Mouse (Mus musculus) CH12.LX (cell line): ENCODE results near the gene Wwc2. TPM values are rescaled to one million over a fixed set of nuclear protein-coding genes. Genes with fewer than 3 reads are reported as not detected.

Source experiments
- DNase-seq: peaks from one replicate; pipeline ENCODE4 v3.0.0-alpha.2; 2013; ENCODE audit errors: extremely low read depth
- H3K27ac ChIP-seq: 2 replicates; pipeline ENCODE4 v1.5.1; 2012; ENCODE audit warnings: low read depth, mild to moderate bottlenecking, control low read depth, moderate library complexity; ENCODE audit not compliant: insufficient read depth
- H3K27me3 ChIP-seq: replicated peaks from 2 replicates; pipeline ENCODE3; 2012; ENCODE audit warnings: inconsistent platforms
- H3K36me3 ChIP-seq, 2 experiments: replicated peaks in 1 of 2; 2 replicates each; pipeline versions ENCODE3 to v1.6.1; 2012; ENCODE audit warnings: inconsistent platforms in 1 of 2, low read length in 1 of 2, mild to moderate bottlenecking in 1 of 2, mixed read lengths in 1 of 2, moderate library complexity in 1 of 2; ENCODE audit not compliant: control insufficient read depth in 1 of 2, insufficient read depth in 1 of 2
- H3K4me1 ChIP-seq, 2 experiments: 2 replicates each; pipeline ENCODE4 v1.6.1; 2012; ENCODE audit warnings: inconsistent platforms in 1 of 2, moderate library complexity in 1 of 2; ENCODE audit not compliant: insufficient read depth in 2 of 2, control insufficient read depth in 1 of 2
- H3K4me2 ChIP-seq: 2 replicates; pipeline ENCODE4 v1.6.1; 2012; ENCODE audit warnings: low read depth, mild to moderate bottlenecking, control low read depth; ENCODE audit not compliant: poor library complexity, insufficient read depth, severe bottlenecking
- H3K4me3 ChIP-seq, 3 experiments: fragments of 150-350 bp in 1 of 3; sonication (generic) in 1 of 3; replicated peaks in 1 of 3; 2 replicates each; pipeline versions ENCODE3 to v1.5.1; 2011 to 2012; ENCODE audit warnings: low read depth in 2 of 3, low read length in 2 of 3, mild to moderate bottlenecking in 2 of 3, moderate library complexity in 2 of 3, control low read depth in 1 of 3, improper control_type of control experiment in 1 of 3, inconsistent platforms in 1 of 3, mixed read lengths in 1 of 3; ENCODE audit not compliant: poor library complexity in 1 of 3
- H3K79me2 ChIP-seq: replicated peaks from 2 replicates; pipeline ENCODE4 v1.6.1; 2012; ENCODE audit warnings: mild to moderate bottlenecking, moderate library complexity; ENCODE audit not compliant: control insufficient read depth, poor library complexity, insufficient read depth, severe bottlenecking; ENCODE audit errors: extremely low read depth
- H3K9ac ChIP-seq: 2 replicates; pipeline ENCODE4 v1.6.1; 2012; ENCODE audit warnings: low read depth, mild to moderate bottlenecking, control low read depth, moderate library complexity; ENCODE audit not compliant: insufficient read depth
- H3K9me3 ChIP-seq: replicated peaks from 2 replicates; pipeline ENCODE3; 2012; ENCODE audit warnings: low read length, inconsistent platforms, mixed read lengths
- CHD2 ChIP-seq: IDR thresholded peaks from 2 replicates; pipeline ENCODE4 v1.6.1; 2011; ENCODE audit warnings: low read length, improper control_type of control experiment
- CTCF ChIP-seq, 2 experiments: IDR thresholded peaks in 1 of 2; conservative IDR thresholded peaks in 1 of 2; 2 replicates each; pipeline ENCODE4 v1.5.1; 2011 to 2012; ENCODE audit warnings: low read depth in 2 of 2, low read length in 2 of 2, improper control_type of control experiment in 1 of 2, inconsistent platforms in 1 of 2, mild to moderate bottlenecking in 1 of 2, moderate library complexity in 1 of 2
- E2F4 ChIP-seq: IDR thresholded peaks from 2 replicates; pipeline ENCODE4 v1.6.1; 2011; ENCODE audit warnings: low read depth, low read length, improper control_type of control experiment; ENCODE audit not compliant: insufficient replicate concordance
- ELF1 ChIP-seq: IDR thresholded peaks from 2 replicates; pipeline ENCODE4 v1.6.1; 2014; ENCODE audit warnings: low read depth, mild to moderate bottlenecking, inconsistent platforms, low read length, improper control_type of control experiment
- EP300 ChIP-seq: IDR thresholded peaks from 2 replicates; pipeline ENCODE4 v1.6.1; 2011; ENCODE audit warnings: low read length, improper control_type of control experiment
- ETS1 ChIP-seq: conservative IDR thresholded peaks from 2 replicates; pipeline ENCODE4 v1.6.1; 2012; ENCODE audit warnings: low read depth, mild to moderate bottlenecking, inconsistent platforms, low read length, improper control_type of control experiment, moderate library complexity
- HCFC1 ChIP-seq: IDR thresholded peaks from 2 replicates; pipeline ENCODE4 v1.6.1; 2012; ENCODE audit warnings: low read depth, mild to moderate bottlenecking, inconsistent platforms, low read length, improper control_type of control experiment
- IRF4 ChIP-seq: IDR thresholded peaks from 2 replicates; pipeline ENCODE4 v1.6.1; 2014; ENCODE audit warnings: low read depth, mild to moderate bottlenecking, inconsistent platforms, low read length, improper control_type of control experiment
- JUN ChIP-seq: IDR thresholded peaks from 2 replicates; pipeline ENCODE4 v1.6.1; 2011; ENCODE audit warnings: low read depth, mild to moderate bottlenecking, low read length, improper control_type of control experiment, moderate library complexity; ENCODE audit not compliant: insufficient read depth
- JUND ChIP-seq: conservative IDR thresholded peaks from 2 replicates; pipeline ENCODE4 v1.6.1; 2011; ENCODE audit warnings: low read depth, low read length, improper control_type of control experiment
- MAX ChIP-seq: IDR thresholded peaks from 2 replicates; pipeline ENCODE4 v1.6.1; 2011; ENCODE audit warnings: low read length, improper control_type of control experiment
- MYC ChIP-seq: IDR thresholded peaks from 2 replicates; pipeline ENCODE4 v1.6.1; 2011; ENCODE audit warnings: low read depth, mild to moderate bottlenecking, improper control_type of control experiment, low read length
- NELFE ChIP-seq: IDR thresholded peaks from 2 replicates; pipeline ENCODE4 v1.6.1; 2011; ENCODE audit warnings: low read depth, low read length, improper control_type of control experiment
- PAX5 ChIP-seq: IDR thresholded peaks from 2 replicates; pipeline ENCODE4 v1.6.1; 2012; ENCODE audit warnings: low read length, inconsistent platforms, mixed read lengths
- POLR2A ChIP-seq: IDR thresholded peaks from 2 replicates; pipeline ENCODE4 v1.6.1; 2011; ENCODE audit warnings: low read depth, mild to moderate bottlenecking, improper control_type of control experiment, low read length
- POLR2AphosphoS2 ChIP-seq: IDR thresholded peaks from 2 replicates; pipeline ENCODE4 v1.6.1; 2011; ENCODE audit warnings: low read depth, low read length, improper control_type of control experiment
- RAD21 ChIP-seq: IDR thresholded peaks from 2 replicates; pipeline ENCODE4 v1.6.1; 2011; ENCODE audit warnings: low read depth, mild to moderate bottlenecking, low read length, improper control_type of control experiment, moderate library complexity
- RCOR1 ChIP-seq: conservative IDR thresholded peaks from 2 replicates; pipeline ENCODE4 v1.6.1; 2012; ENCODE audit warnings: low read depth, mild to moderate bottlenecking, inconsistent platforms, low read length, improper control_type of control experiment
- SIN3A ChIP-seq: IDR thresholded peaks from 2 replicates; pipeline ENCODE4 v1.6.1; 2012; ENCODE audit warnings: low read length, improper control_type of control experiment, inconsistent platforms
- SMC3 ChIP-seq: IDR thresholded peaks from 2 replicates; pipeline ENCODE4 v1.6.1; 2011; ENCODE audit warnings: low read depth, low read length, improper control_type of control experiment
- TBP ChIP-seq: conservative IDR thresholded peaks from 2 replicates; pipeline ENCODE4 v1.6.1; 2011; ENCODE audit warnings: low read depth, low read length, improper control_type of control experiment
- TCF12 ChIP-seq: IDR thresholded peaks from 2 replicates; pipeline ENCODE4 v1.6.1; 2014; ENCODE audit warnings: low read depth, mild to moderate bottlenecking, inconsistent platforms, low read length, improper control_type of control experiment
- USF1 ChIP-seq: IDR thresholded peaks from 2 replicates; pipeline ENCODE4 v1.6.1; 2014; ENCODE audit warnings: low read depth, mild to moderate bottlenecking, inconsistent platforms, low read length, improper control_type of control experiment
- USF2 ChIP-seq: conservative IDR thresholded peaks from 2 replicates; pipeline ENCODE4 v1.6.1; 2011; ENCODE audit warnings: low read depth, low read length, improper control_type of control experiment
- ZC3H11A ChIP-seq: IDR thresholded peaks from 2 replicates; pipeline ENCODE4 v1.6.1; 2012; ENCODE audit warnings: low read depth, mild to moderate bottlenecking, inconsistent platforms, low read length, improper control_type of control experiment
- ZNF384 ChIP-seq: IDR thresholded peaks from 2 replicates; pipeline ENCODE4 v1.6.1; 2012; ENCODE audit warnings: low read depth, low read length, improper control_type of control experiment, inconsistent platforms
- dilution Hi-C: fragments of 300-500 bp; cut with MboI; formaldehyde crosslinking; loops from 2 replicates; pipeline ENCODE4 v1.14.3; 2020; ENCODE audit warnings: low sequenced_read_pairs; ENCODE audit not compliant: extremely low pct_unique_long_range_greater_than_20kb, extremely low pct_ligation_motif_present
- in situ Hi-C: fragments of 300-500 bp; cut with MboI; formaldehyde crosslinking; loops from 3 replicates; pipeline ENCODE4 v1.14.3; 2019; ENCODE audit warnings: low sequenced_read_pairs, low pct_ligation_motif_present, low pct_unique_long_range_greater_than_20kb, mixed read lengths
- polyA plus RNA-seq: library from polyadenylated mRNA; unstranded; fragments of >175 nt; gene quantifications from 2 replicates; pipeline ENCODE4 v1.2.1, GENCODE M21; 2012; ENCODE audit warnings: low read depth; ENCODE audit not compliant: insufficient read length
- total RNA-seq, 2 experiments: library from RNA; depleted of rRNA; stranded (reverse); fragments of 300-350 nt in 1 of 2; fragments of >200 nt in 1 of 2; gene quantifications; 2 replicates each; pipeline ENCODE4 v1.2.3; 2012 to 2014

Wwc2 gene
- total and polyA plus RNA-seq, 3 experiments = 0.04 to 1.1 (median 0.32) TPM

DNA sequence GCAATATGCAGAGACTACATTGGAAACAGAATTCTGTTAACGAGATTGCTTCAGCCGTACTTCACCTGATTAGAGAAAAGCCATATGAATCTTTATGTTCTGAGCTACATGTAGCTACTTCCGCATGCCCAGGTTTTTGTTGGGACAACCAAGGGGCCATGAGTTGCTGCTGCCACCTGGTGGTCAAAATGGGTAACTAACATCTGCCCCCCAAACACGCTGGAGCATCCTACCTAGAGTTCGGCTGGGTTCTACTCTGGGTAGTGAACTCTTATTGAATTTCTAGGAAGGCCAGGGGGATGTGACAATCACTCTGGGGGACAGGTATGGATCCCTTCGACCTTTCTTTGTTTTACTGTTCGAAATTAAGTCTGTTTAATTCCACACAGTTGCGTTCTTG is 25.8 kb upstream of the Wwc2 start:
- Histone ChIP-seq H3K36me3 (no peaks in the 10 kb centered on the region), H3K4me3 (no peak overlapping the region), H3K4me2 (no peak overlapping the region), H3K27me3 (no peaks in the 10 kb centered on the region), H3K4me1 (0 out of 4 replicates have a peak, but pooled peaks cover 0 to 3% of the 10 kb centered on the region in 2 experiments), H3K9ac (no peak overlapping the region), H3K27ac (no peak overlapping the region), H3K79me2 (no peaks in the 10 kb centered on the region), H3K9me3 (no peaks in the 10 kb centered on the region)
- dilution Hi-C loops (no loop called here), in situ Hi-C loops (loop anchor here (25.0 kb wide), 1 partner anchor 154 kb away; no protein-coding TSS in a partner anchor)
- DNase-seq = peak; percentile 75
- no peak for TF ChIP-seq POLR2A
- TF ChIP-seq E2F4 = no peak
- TF ChIP-seq RCOR1 = no peak
- TF ChIP-seq RAD21 = peak; percentile 66
- TF ChIP-seq JUND = no peak
- no peak for TF ChIP-seq JUN
- TF ChIP-seq USF2 = no peak
- TF ChIP-seq HCFC1 = no peak
- no peak for TF ChIP-seq ZC3H11A
- TF ChIP-seq ETS1 = no peak
- TF ChIP-seq NELFE = no peak
- TF ChIP-seq SMC3 = peak; percentile 59
- TF ChIP-seq CTCF (conservative IDR thresholded peaks at IDR 0.05 in 1 of 2, IDR thresholded peaks at IDR 0.05 in 1 of 2; ENCODE audit: low read depth in 2 of 2, low read length in 2 of 2) = peak; percentile 66 to 86
- TF ChIP-seq USF1 = no peak
- no peak for TF ChIP-seq PAX5
- TF ChIP-seq ZNF384 = no peak
- peak; percentile 49; the same call in 1 of the 2 replicates for TF ChIP-seq ELF1
- TF ChIP-seq SIN3A = no peak

DNA sequence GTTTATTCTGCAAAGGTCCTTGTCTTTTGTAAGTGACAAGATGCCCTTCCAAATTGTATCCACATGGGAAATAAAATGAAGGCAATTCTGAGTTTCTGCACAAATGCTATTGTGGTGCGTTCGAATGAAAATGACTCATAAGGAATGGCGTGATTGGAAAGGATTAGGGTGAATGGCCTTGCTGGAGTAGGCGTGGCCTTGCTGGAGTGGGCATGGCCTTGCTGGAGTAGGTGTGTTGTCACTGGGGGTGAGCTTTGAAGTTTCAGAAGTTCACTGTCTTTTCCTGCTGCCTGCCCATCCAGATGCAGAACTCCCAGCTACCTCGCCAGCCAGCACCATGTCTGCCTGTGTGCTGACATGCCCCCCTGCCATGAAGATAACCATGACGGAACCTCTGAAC is 23.7 kb upstream of the Wwc2 start:
- no peak overlapping the region for H3K27ac ChIP-seq
- no peaks in the 10 kb centered on the region for H3K4me1 ChIP-seq
- no peaks in the 10 kb centered on the region for H3K9me3 ChIP-seq
- H3K9ac ChIP-seq = no peak overlapping the region
- no peak overlapping the region for H3K4me2 ChIP-seq
- TF ChIP-seq PAX5 (no peak), CHD2 (no peak), E2F4 (no peak), RAD21 (no peak), SIN3A (no peak), MYC (no peak), MAX (no peak), ETS1 (no peak), TCF12 (no peak), IRF4 (no peak), NELFE (no peak), EP300 (no peak), TBP (no peak), POLR2AphosphoS2 (no peak)
- H3K4me3 ChIP-seq = no peak overlapping the region
- no peaks in the 10 kb centered on the region for H3K79me2 ChIP-seq
- dilution Hi-C loops = no loop called here
- no peaks in the 10 kb centered on the region for H3K36me3 ChIP-seq
- in situ Hi-C loops = loop anchor here (25.0 kb wide), 1 partner anchor 152 kb away; no protein-coding TSS in a partner anchor
- no peaks in the 10 kb centered on the region for H3K27me3 ChIP-seq
- DNase-seq = no peak
